Comparison of ENCODE assay signal across 10 mouse cellular contexts in the genomic region with DNA sequence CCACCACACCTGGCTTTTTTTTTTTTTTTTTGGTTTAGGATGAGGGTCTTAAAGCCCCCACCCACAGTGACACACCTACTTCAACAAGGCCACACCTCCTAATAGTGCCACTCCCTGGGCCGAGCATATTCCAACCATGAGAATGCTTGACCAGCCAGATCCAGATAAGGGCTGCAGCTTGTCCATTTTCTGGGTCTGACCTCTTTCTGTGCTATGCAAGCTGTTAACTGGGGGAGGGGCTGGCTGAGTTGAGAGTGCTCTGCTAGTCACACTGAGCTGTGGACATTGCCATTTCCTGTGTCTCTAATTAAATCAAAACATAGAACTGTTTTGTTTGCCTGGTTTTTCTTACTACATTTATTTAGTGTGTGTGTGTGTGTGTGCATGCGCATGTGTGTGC. TPM values are rescaled to one million over a fixed set of nuclear protein-coding genes. Genes with fewer than 3 reads are reported as not detected.
A peak's percentile ranks its signal among the peaks of the same experiment; 100 is the strongest.
DNase-seq lines count a peak whose midpoint lies in the region; ATAC-seq and TF ChIP-seq lines count a peak whose summit lies in the region.
"Had no signal": no experiment of that assay in that cellular context is flagged by ENCODE, and none has a peak within 500 bp of the region (broad histone marks: within the 10 kb centered on the region; RNA-seq: fewer than 3 reads in every experiment).

No protein-coding gene starts in this region.

- no peak overlapping the region for H3K9ac ChIP-seq in lung, embryonic 14.5 days
- H3K9ac ChIP-seq in stomach, embryonic 14.5 days (replicated peaks; ENCODE audit: low read depth, low read length) = no peak overlapping the region
- H3K9ac ChIP-seq in midbrain, embryonic 13.5 days (replicated peaks) = no peak overlapping the region

- 60% methylated on average over 2 of the region's 2 CpGs for WGBS in lung, embryonic 14.5 days
- 64% methylated on average over 2 of the region's 2 CpGs for WGBS in stomach, embryonic 14.5 days
- WGBS in midbrain, embryonic 13.5 days = 89% methylated on average over 2 of the region's 2 CpGs

- H3K27me3 ChIP-seq in lung, embryonic 14.5 days (ENCODE audit: insufficient read depth, low read length) = no peaks in the 10 kb centered on the region
- no peaks in the 10 kb centered on the region for H3K27me3 ChIP-seq in stomach, embryonic 14.5 days (ENCODE audit: control insufficient read depth, insufficient read depth, low read length)
- no peaks in the 10 kb centered on the region for H3K27me3 ChIP-seq in midbrain, embryonic 13.5 days

- peak; percentile 42 for DNase-seq in lung, embryonic 14.5 days
- DNase-seq in lung, postnatal 36 days = no peak
- peak; percentile 23 for DNase-seq in brain, adult 2 months (ENCODE audit: low read depth, low spot score)
- peak; percentile 86 for DNase-seq in kidney, postnatal 10 days
- DNase-seq in layer of hippocampus, adult 8-10 months (ENCODE audit: low spot score in 2 of 2) = no peak
- no peak for DNase-seq in Muller cell, postnatal 12 days (ENCODE audit: inconsistent ontology term)
- DNase-seq: gastrocnemius, postnatal 10 days had no signal

- ATAC-seq in lung, embryonic 14.5 days (ENCODE audit: insufficient read depth) = no peak
- ATAC-seq in stomach, embryonic 14.5 days (ENCODE audit: insufficient number of reproducible peaks, insufficient read depth, low FRiP score, low read depth) = 0 out of 2 replicates have a peak, but pooled peaks have one; percentile 42
- no peak for ATAC-seq in midbrain, embryonic 13.5 days

- H3K4me3 ChIP-seq in lung, embryonic 14.5 days (ENCODE audit: low read depth, low read length) = no peak overlapping the region
- H3K4me3 ChIP-seq in stomach, embryonic 14.5 days (ENCODE audit: low read depth, low read length) = no peak overlapping the region
- no peak overlapping the region for H3K4me3 ChIP-seq in midbrain, embryonic 13.5 days (replicated peaks)
- H3K4me3 ChIP-seq: myocyte had no signal

- no peak for TF ChIP-seq CTCF in lung, embryonic 14.5 days (IDR thresholded peaks at IDR 0.05; ENCODE audit: low read depth)

- no peaks in the 10 kb centered on the region for H3K36me3 ChIP-seq in lung, embryonic 14.5 days (ENCODE audit: insufficient read depth)
- no peaks in the 10 kb centered on the region for H3K36me3 ChIP-seq in stomach, embryonic 14.5 days (ENCODE audit: control insufficient read depth, insufficient read depth, low read length)
- H3K36me3 ChIP-seq in midbrain, embryonic 13.5 days = no peaks in the 10 kb centered on the region

- H3K27ac ChIP-seq in lung, embryonic 14.5 days (ENCODE audit: low read depth) = no peak overlapping the region
- no peak overlapping the region for H3K27ac ChIP-seq in stomach, embryonic 14.5 days (ENCODE audit: low read length)
- no peak overlapping the region for H3K27ac ChIP-seq in midbrain, embryonic 13.5 days

- H3K9me3 ChIP-seq in lung, embryonic 14.5 days (ENCODE audit: low read depth, low read length) = no peaks in the 10 kb centered on the region
- H3K9me3 ChIP-seq in stomach, embryonic 14.5 days (ENCODE audit: control insufficient read depth, low read depth, low read length) = no peaks in the 10 kb centered on the region
- H3K9me3 ChIP-seq in midbrain, embryonic 13.5 days = no peaks in the 10 kb centered on the region

- no peak overlapping the region for H3K4me2 ChIP-seq in lung, embryonic 14.5 days
- no peak overlapping the region for H3K4me2 ChIP-seq in stomach, embryonic 14.5 days (replicated peaks; ENCODE audit: low read depth, low read length)
- no peak overlapping the region for H3K4me2 ChIP-seq in midbrain, embryonic 13.5 days (replicated peaks)

- 0 out of 2 replicates have a peak, but pooled peaks cover 3% of the 10 kb centered on the region for H3K4me1 ChIP-seq in lung, embryonic 14.5 days (ENCODE audit: insufficient read depth)
- H3K4me1 ChIP-seq in stomach, embryonic 14.5 days (ENCODE audit: control insufficient read depth, insufficient read depth, low read length) = no peaks in the 10 kb centered on the region
- H3K4me1 ChIP-seq in midbrain, embryonic 13.5 days (replicated peaks) = no peaks in the 10 kb centered on the region

RNA-seq across cellular contexts. Expression of a gene that starts 31.6 kb away (rescaled TPM):
- polyA plus RNA-seq in lung, embryonic 14.5 days (2014; fragmentation: Nextera tagmentation; extraction: Ambion mirVana) = 86.6 and 87.5 TPM in 2 replicates
- polyA plus RNA-seq in stomach, embryonic 14.5 days (2014; fragmentation: Nextera tagmentation; extraction: Ambion mirVana) = 75.4 and 77.1 TPM in 2 replicates
- total RNA-seq in layer of hippocampus, adult 8-10 months (2022) = 100 to 1,000 TPM in 3 of 4 experiments, 10 to 100 TPM in 1; 89.0 to 116 (median 104) TPM
- polyA plus RNA-seq in midbrain, embryonic 13.5 days (2015; fragmentation: Nextera tagmentation; extraction: Ambion mirVana) = 11.8 and 14.1 TPM in 2 replicates

RNA-seq across cellular contexts. Expression of a gene that starts 55.2 kb away (rescaled TPM):
- polyA plus RNA-seq in lung, embryonic 14.5 days (2014; fragmentation: Nextera tagmentation; extraction: Ambion mirVana) = 209 and 227 TPM in 2 replicates
- polyA plus RNA-seq in stomach, embryonic 14.5 days (2014; fragmentation: Nextera tagmentation; extraction: Ambion mirVana) = 242 and 259 TPM in 2 replicates
- 100 to 1,000 TPM; 119 to 130 (median 128) TPM for total RNA-seq in layer of hippocampus, adult 8-10 months (2022)
- 227 and 234 TPM in 2 replicates for polyA plus RNA-seq in midbrain, embryonic 13.5 days (2015; fragmentation: Nextera tagmentation; extraction: Ambion mirVana)

Comparison
In these comparisons a context has a peak if more than half of its experiments do, and no peak if none do; other contexts are left out.
1. DNase-seq: peak in lung, embryonic 14.5 days (single experiment), brain, adult 2 months (single experiment) and kidney, postnatal 10 days (single experiment); none in lung, postnatal 36 days (single experiment), layer of hippocampus, adult 8-10 months (0 of 2) and Muller cell, postnatal 12 days (single experiment).